Mouse (Mus musculus) heart, embryonic 11.5 days (tissue): ENCODE data around the gene Stil. TPM values are rescaled to one million over a fixed set of nuclear protein-coding genes. Genes with fewer than 3 reads are reported as not detected.
"Not testable (repeated sequence)": the region's sequence is repeated elsewhere in the genome, so short reads cannot be mapped to it uniquely, and the experiment has no call there.

ENCODE experiments used
- ATAC-seq: fragments of 200-750 bp; cut with Nextera tagmentation; replicated peaks from 2 replicates; pipeline ENCODE4 v1.8.0; 2017; ENCODE audit warnings: moderate library complexity; ENCODE audit not compliant: insufficient number of reproducible peaks, low FRiP score, low TSS enrichment
- H3K27ac ChIP-seq: fragments of 300-500 bp; sonication (generic); 2 replicates; pipeline ENCODE4 v1.5.1; 2014; ENCODE audit warnings: mild to moderate bottlenecking, low read depth, low read length
- H3K27me3 ChIP-seq: fragments of 300-500 bp; sonication (generic); 2 replicates; pipeline ENCODE4 v1.6.1; 2014; ENCODE audit warnings: mild to moderate bottlenecking, low read length, mixed read lengths; ENCODE audit not compliant: control insufficient read depth, insufficient read depth
- H3K36me3 ChIP-seq: fragments of 300-500 bp; sonication (generic); 2 replicates; pipeline ENCODE4 v1.6.1; 2014; ENCODE audit warnings: mild to moderate bottlenecking, low read length, moderate library complexity, mixed read lengths; ENCODE audit not compliant: control insufficient read depth, insufficient read depth
- H3K4me1 ChIP-seq: fragments of 300-500 bp; sonication (generic); 2 replicates; pipeline ENCODE4 v1.6.1; 2014; ENCODE audit warnings: low read length; ENCODE audit not compliant: control insufficient read depth, insufficient read depth
- H3K4me2 ChIP-seq: fragments of 300-500 bp; sonication (generic); 2 replicates; pipeline ENCODE4 v1.6.1; 2014; ENCODE audit warnings: mild to moderate bottlenecking, moderate library complexity
- H3K4me3 ChIP-seq: fragments of 300-500 bp; sonication (generic); 2 replicates; pipeline ENCODE4 v1.5.1; 2014; ENCODE audit warnings: low read depth, low read length
- H3K9ac ChIP-seq: fragments of 300-500 bp; sonication (generic); 2 replicates; pipeline ENCODE4 v1.6.1; 2014; ENCODE audit warnings: mild to moderate bottlenecking, low read depth, low read length, moderate library complexity
- H3K9me3 ChIP-seq: fragments of 300-500 bp; sonication (generic); replicated peaks from 2 replicates; pipeline ENCODE4 v1.6.1; 2016; ENCODE audit warnings: low read length; ENCODE audit not compliant: control insufficient read depth
- WGBS: fragments of 180-500 bp; shearing (Covaris S2); extraction: QIAGEN DNeasy Blood & Tissue Kit; methylation state at CpG from one replicate; pipeline ENCODE4 v1.1.7; 2014; ENCODE audit not compliant: insufficient replicate concordance; 5-methylcytosine and 5-hydroxymethylcytosine counted together
- polyA plus RNA-seq: library from polyadenylated mRNA; unstranded; fragments of >200 nt; fragmentation: Nextera tagmentation; extraction: Ambion mirVana; gene quantifications from 2 replicates; pipeline ENCODE4 v1.2.1, GENCODE M21; 2014

Stil gene
- polyA plus RNA-seq: 15.1 and 15.3 TPM in 2 replicates

DNA sequence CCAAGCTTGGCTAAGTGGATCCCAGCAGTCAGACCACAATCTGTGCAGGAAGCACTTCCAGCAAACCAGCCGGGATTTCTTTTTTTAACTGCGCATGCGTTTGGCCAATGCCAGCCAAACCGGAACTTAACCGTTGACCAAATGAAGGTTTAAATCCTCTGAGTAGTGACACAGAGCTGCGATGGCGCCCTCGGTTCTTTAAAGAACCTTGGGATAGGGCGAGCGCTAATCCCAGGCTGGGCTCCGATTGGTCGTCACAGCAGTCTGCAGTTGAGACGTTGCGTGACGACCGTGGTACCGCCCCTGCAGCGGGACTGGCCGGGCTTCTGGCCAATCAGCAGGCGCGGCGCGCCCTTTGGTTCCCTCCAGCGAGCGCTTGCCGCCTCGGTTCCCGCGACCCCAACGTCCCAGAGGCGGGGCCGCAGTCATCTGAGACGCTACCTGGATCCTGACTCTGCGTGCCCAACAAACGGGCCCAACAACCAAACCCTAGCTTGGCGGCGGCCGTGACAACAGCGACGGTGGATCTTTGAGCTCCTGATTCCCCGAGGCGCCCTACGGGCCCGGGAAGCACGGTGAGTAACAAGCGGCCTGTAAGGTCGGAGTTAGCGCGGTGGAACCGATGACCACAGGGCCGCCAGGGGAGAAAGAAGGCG lies at the start of gene Stil:
Stil (plus strand) TSS at position 387 of the 656 bp plus-strand sequence.
- WGBS: under 1% methylated on average over 52 of the region's 52 CpGs

GRCm38 (mm10) chr4:114953172-114953571 lies 46.8 kb upstream of the Stil start:
- no peak overlapping the region for H3K4me2 ChIP-seq
- no peaks in the 10 kb centered on the region for H3K27me3 ChIP-seq
- ATAC-seq: no peak
- no peaks in the 10 kb centered on the region for H3K4me1 ChIP-seq
- H3K4me3 ChIP-seq: no peak overlapping the region
- H3K9ac ChIP-seq: no peak overlapping the region
- no peaks in the 10 kb centered on the region for H3K36me3 ChIP-seq
- H3K9me3 ChIP-seq: no peaks in the 10 kb centered on the region
- no peak overlapping the region for H3K27ac ChIP-seq
- 66% methylated on average over 3 of the region's 3 CpGs for WGBS

More for the DNA sequence above, at the start of gene Stil:
- Histone ChIP-seq H3K9me3 (no peaks in the 10 kb centered on the region), H3K4me3 (peak within 1 kb of the TSS; percentile 77), H3K27ac (peak within 1 kb of the TSS; percentile 94), H3K4me2 (peak within 1 kb of the TSS; percentile 73), H3K9ac (peak within 1 kb of the TSS; percentile 82), H3K36me3 (no peaks in the 10 kb centered on the region), H3K4me1 (peaks cover 5% of the 10 kb centered on the region), H3K27me3 (no peaks in the 10 kb centered on the region)
- peak; percentile 100 for ATAC-seq

GRCm38 (mm10) chr4:114957403-114957802 lies 42.6 kb upstream of the Stil start:
- Histone ChIP-seq H3K9me3 (no peaks in the 10 kb centered on the region), H3K4me1 (0 out of 2 replicates have a peak, but pooled peaks cover 3% of the 10 kb centered on the region), H3K27me3 (no peaks in the 10 kb centered on the region), H3K4me2 (no peak overlapping the region), H3K9ac (no peak overlapping the region), H3K27ac (no peak overlapping the region), H3K4me3 (no peak overlapping the region), H3K36me3 (no peaks in the 10 kb centered on the region)
- no peak for ATAC-seq

DNA sequence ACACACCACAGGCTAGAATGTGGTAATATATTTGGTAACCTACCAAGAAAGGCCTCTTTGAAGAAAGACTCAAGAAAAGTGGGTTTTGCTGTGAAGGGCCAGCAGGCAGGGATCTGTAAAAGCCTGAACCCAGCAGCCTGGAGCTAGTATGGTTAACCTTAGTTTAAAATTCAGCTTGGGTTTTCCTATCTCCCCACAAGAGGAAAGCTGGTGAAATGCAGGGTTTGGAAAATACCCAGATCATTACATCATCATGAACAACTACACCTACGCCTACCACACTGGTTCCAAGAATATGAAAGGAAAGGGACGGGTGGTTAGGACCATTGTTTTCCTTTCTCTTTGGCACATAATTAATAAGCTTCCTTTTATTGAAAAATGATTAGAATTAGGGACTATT lies 41.7 kb upstream of the Stil start:
- Histone ChIP-seq H3K9me3 (no peaks in the 10 kb centered on the region), H3K36me3 (no peaks in the 10 kb centered on the region), H3K27ac (no peak overlapping the region), H3K4me3 (no peak overlapping the region), H3K4me2 (no peak overlapping the region), H3K4me1 (0 out of 2 replicates have a peak, but pooled peaks cover 3% of the 10 kb centered on the region), H3K9ac (no peak overlapping the region), H3K27me3 (no peaks in the 10 kb centered on the region)
- ATAC-seq: no peak
- 73% methylated on average over 2 of the region's 2 CpGs for WGBS

DNA sequence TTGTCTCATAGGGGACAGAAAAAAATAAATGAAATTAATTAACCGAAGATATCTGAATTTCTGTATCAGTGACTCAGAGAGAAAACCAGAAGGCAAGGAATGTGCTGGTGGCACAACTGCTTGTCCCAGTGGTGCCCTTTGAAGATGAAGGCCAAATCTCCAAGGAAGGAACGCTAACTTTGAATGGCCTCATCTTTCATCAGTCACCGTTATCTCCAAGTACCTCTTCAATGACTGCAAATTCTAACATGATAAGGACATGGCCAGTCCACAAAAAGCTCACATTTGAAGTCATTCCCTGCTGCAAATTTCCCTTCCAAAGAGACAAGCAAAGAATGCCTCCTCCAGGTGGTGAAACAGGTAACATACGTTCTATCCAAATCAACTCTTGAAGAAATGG lies 41.2 kb upstream of the Stil start:
- Histone ChIP-seq H3K4me3 (no peak overlapping the region), H3K4me2 (no peak overlapping the region), H3K4me1 (0 out of 2 replicates have a peak, but pooled peaks cover 3% of the 10 kb centered on the region), H3K36me3 (no peaks in the 10 kb centered on the region), H3K9me3 (no peaks in the 10 kb centered on the region), H3K27ac (no peak overlapping the region), H3K9ac (no peak overlapping the region), H3K27me3 (no peaks in the 10 kb centered on the region)
- WGBS: 65% methylated on average over 4 of the region's 4 CpGs
- ATAC-seq: no peak

DNA sequence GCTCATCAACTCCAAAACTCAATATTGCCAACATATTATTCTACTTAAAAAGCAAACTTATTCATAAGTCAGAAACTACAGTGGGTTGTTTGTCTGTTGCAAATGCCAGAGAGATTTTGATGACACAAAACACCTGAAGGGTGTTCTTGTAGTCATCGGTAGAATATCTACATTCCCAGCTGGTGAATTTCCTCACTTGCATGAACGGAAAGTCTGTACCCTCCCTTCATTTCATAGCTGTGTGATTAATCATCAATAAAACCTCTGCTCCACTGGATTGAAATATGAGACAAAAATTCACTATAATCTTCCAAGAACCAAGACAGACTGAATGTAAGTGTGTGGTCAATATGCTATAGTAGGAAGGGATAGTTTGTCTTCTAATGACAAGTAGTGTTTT lies 40.4 kb upstream of the Stil start:
- no peaks in the 10 kb centered on the region for H3K9me3 ChIP-seq
- 0 out of 2 replicates have a peak, but pooled peaks cover 3% of the 10 kb centered on the region for H3K4me1 ChIP-seq
- no peak overlapping the region for H3K9ac ChIP-seq
- no peaks in the 10 kb centered on the region for H3K27me3 ChIP-seq
- H3K4me3 ChIP-seq: no peak overlapping the region
- no peak for ATAC-seq
- no peak overlapping the region for H3K4me2 ChIP-seq
- no peaks in the 10 kb centered on the region for H3K36me3 ChIP-seq
- 88% methylated on average over 2 of the region's 2 CpGs for WGBS
- H3K27ac ChIP-seq: no peak overlapping the region

DNA sequence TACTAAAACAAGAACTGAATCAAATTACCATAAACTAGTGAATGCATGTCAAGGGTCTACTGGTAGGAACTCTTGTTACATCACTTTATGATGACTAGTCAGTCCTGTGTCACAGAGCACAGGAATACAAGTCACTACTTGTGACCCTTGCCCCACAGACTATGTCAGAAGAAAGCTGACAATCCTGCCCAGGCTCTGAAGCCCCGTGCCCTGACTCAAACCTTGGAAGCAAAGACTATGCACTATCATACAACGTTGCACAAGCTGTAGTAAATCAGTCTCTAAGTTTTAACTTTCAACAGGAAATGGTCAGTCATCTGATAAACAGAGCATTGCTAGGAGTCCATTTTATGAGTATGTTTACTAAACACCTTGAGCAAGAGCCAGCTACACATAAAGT lies 39.1 kb upstream of the Stil start:
- H3K36me3 ChIP-seq, H3K27ac ChIP-seq, H3K9me3 ChIP-seq, H3K4me3 ChIP-seq, H3K4me2 ChIP-seq, ATAC-seq, H3K27me3 ChIP-seq, H3K4me1 ChIP-seq, H3K9ac ChIP-seq: not testable (repeated sequence)
- WGBS: 81% methylated on average over 2 of the region's 2 CpGs

DNA sequence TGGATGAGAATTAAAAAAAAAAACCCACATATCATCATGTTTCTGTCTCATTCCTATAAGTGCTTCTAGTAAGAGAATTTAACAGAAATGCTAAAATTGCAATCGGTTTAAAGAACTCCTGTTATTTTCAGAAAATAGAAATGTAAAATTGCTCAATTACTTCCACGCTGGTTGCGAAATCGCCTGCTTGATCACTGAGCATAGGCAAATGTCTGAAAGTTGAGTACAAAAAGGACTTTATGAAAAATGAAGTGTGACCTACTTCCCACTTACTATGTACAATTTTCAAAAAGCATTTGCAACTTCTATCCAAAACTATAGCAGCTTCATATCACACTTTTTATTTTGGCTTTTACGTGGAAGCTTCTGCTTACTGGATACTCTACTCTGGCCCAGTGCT lies 29.2 kb upstream of the Stil start:
- ATAC-seq: no peak
- Histone ChIP-seq H3K4me3 (no peak overlapping the region), H3K4me2 (no peak overlapping the region), H3K4me1 (no peaks in the 10 kb centered on the region; the same call in 1 of the 2 replicates), H3K27me3 (no peaks in the 10 kb centered on the region), H3K9me3 (no peaks in the 10 kb centered on the region), H3K27ac (no peak overlapping the region), H3K36me3 (peaks cover 7% of the 10 kb centered on the region), H3K9ac (no peak overlapping the region)
- WGBS: 94% methylated on average over 5 of the region's 5 CpGs

- peaks cover 2% of the 10 kb centered on the region; the same call in 1 of the 2 replicates for H3K36me3 ChIP-seq
- no peaks in the 10 kb centered on the region for H3K27me3 ChIP-seq
- H3K9ac ChIP-seq: no peak overlapping the region
- H3K4me1 ChIP-seq: no peaks in the 10 kb centered on the region; the same call in 1 of the 2 replicates
- no peak overlapping the region for H3K4me2 ChIP-seq
- no peak overlapping the region for H3K27ac ChIP-seq
- no peak overlapping the region for H3K4me3 ChIP-seq
- 88% methylated on average over 1 of the region's 1 CpGs for WGBS
- H3K9me3 ChIP-seq: no peaks in the 10 kb centered on the region
- no peak for ATAC-seq
Observed at GRCm38 (mm10) chr4:114973229-114973740, 26.7 kb upstream of the Stil start.
